Mouse (Mus musculus) heart, embryonic 16.5 days (tissue): Measurements from ENCODE around the gene Olfr66. TPM values are rescaled to one million over a fixed set of nuclear protein-coding genes. Genes with fewer than 3 reads are reported as not detected.

ENCODE experiments used
- ATAC-seq: fragments of 200-750 bp; cut with Nextera tagmentation; replicated peaks from 2 replicates; pipeline ENCODE4 v1.8.0; 2017; ENCODE audit warnings: moderate number of reproducible peaks; ENCODE audit not compliant: insufficient read depth, low FRiP score; ENCODE audit errors: extremely low read depth
- H3K27ac ChIP-seq: fragments of 300-500 bp; sonication (generic); 2 replicates; pipeline ENCODE4 v1.5.1; 2014; ENCODE audit warnings: mild to moderate bottlenecking, low read length, control low read depth, moderate library complexity
- H3K27me3 ChIP-seq: fragments of 300-500 bp; sonication (generic); 2 replicates; pipeline ENCODE4 v1.6.1; 2014; ENCODE audit warnings: low read length, mixed read lengths; ENCODE audit not compliant: control insufficient read depth, insufficient read depth
- H3K36me3 ChIP-seq: fragments of 300-500 bp; sonication (generic); 2 replicates; pipeline ENCODE4 v1.6.1; 2014; ENCODE audit not compliant: control insufficient read depth, insufficient read depth
- H3K4me1 ChIP-seq: fragments of 300-500 bp; sonication (generic); 2 replicates; pipeline ENCODE4 v1.6.1; 2014; ENCODE audit warnings: low read length, mixed read lengths; ENCODE audit not compliant: control insufficient read depth, insufficient read depth
- H3K4me2 ChIP-seq: fragments of 300-500 bp; sonication (generic); 2 replicates; pipeline ENCODE4 v1.6.1; 2014; ENCODE audit warnings: low read depth, mild to moderate bottlenecking, control low read depth, low read length
- H3K4me3 ChIP-seq: fragments of 300-500 bp; sonication (generic); 2 replicates; pipeline ENCODE4 v1.5.1; 2014; ENCODE audit warnings: mild to moderate bottlenecking, control low read depth, low read length
- H3K9ac ChIP-seq: fragments of 300-500 bp; sonication (generic); 2 replicates; pipeline ENCODE4 v1.6.1; 2014; ENCODE audit warnings: low read length, control low read depth
- H3K9me3 ChIP-seq: fragments of 300-500 bp; sonication (generic); replicated peaks from 2 replicates; pipeline ENCODE4 v1.6.1; 2016; ENCODE audit warnings: low read length; ENCODE audit not compliant: control insufficient read depth
- WGBS: fragments of 180-500 bp; shearing (Covaris S2); extraction: QIAGEN DNeasy Blood & Tissue Kit; methylation state at CpG from one replicate; pipeline ENCODE4 v1.1.7; 2014; 5-methylcytosine and 5-hydroxymethylcytosine counted together
- polyA plus RNA-seq: library from polyadenylated mRNA; unstranded; fragments of >200 nt; fragmentation: Nextera tagmentation; extraction: Ambion mirVana; gene quantifications from 2 replicates; pipeline ENCODE4 v1.2.1, GENCODE M21; 2015

The Olfr66 gene
- polyA plus RNA-seq, 1 experiment from 2014 or later = not detected

GRCm38 (mm10) chr7:103874451-103874850, 11.6 kb downstream of the Olfr66 start:
- no peak overlapping the region for H3K27ac ChIP-seq
- H3K4me2 ChIP-seq = no peak overlapping the region
- H3K27me3 ChIP-seq = no peaks in the 10 kb centered on the region
- WGBS = 38% methylated on average over 5 of the region's 5 CpGs
- ATAC-seq = no peak
- H3K4me1 ChIP-seq = no peaks in the 10 kb centered on the region
- H3K9ac ChIP-seq = no peak overlapping the region
- H3K4me3 ChIP-seq = no peak overlapping the region
- no peaks in the 10 kb centered on the region for H3K9me3 ChIP-seq
- no peaks in the 10 kb centered on the region for H3K36me3 ChIP-seq

GRCm38 (mm10) chr7:103873064-103873463, 13.0 kb downstream of the Olfr66 start:
- Histone ChIP-seq H3K4me2 (no peak overlapping the region), H3K4me1 (no peaks in the 10 kb centered on the region), H3K9ac (no peak overlapping the region), H3K27me3 (no peaks in the 10 kb centered on the region), H3K27ac (no peak overlapping the region), H3K9me3 (no peaks in the 10 kb centered on the region), H3K36me3 (no peaks in the 10 kb centered on the region), H3K4me3 (no peak overlapping the region)
- WGBS = 0% methylated on average over 1 of the region's 1 CpGs
- no peak for ATAC-seq

GRCm38 (mm10) chr7:103870667-103871066, 15.4 kb downstream of the Olfr66 start:
- H3K27ac ChIP-seq = no peak overlapping the region

GRCm38 (mm10) chr7:103865716-103866115, 20.3 kb downstream of the Olfr66 start:
- H3K27ac ChIP-seq = no peak overlapping the region
- ATAC-seq = no peak
- no peak overlapping the region for H3K9ac ChIP-seq
- no peaks in the 10 kb centered on the region for H3K4me1 ChIP-seq
- no peaks in the 10 kb centered on the region for H3K36me3 ChIP-seq
- H3K27me3 ChIP-seq = no peaks in the 10 kb centered on the region
- H3K4me2 ChIP-seq = no peak overlapping the region
- no peaks in the 10 kb centered on the region for H3K9me3 ChIP-seq
- H3K4me3 ChIP-seq = no peak overlapping the region

More at GRCm38 (mm10) chr7:103870667-103871066, 15.4 kb downstream of the Olfr66 start:
- no peaks in the 10 kb centered on the region for H3K36me3 ChIP-seq
- no peaks in the 10 kb centered on the region for H3K9me3 ChIP-seq
- H3K4me3 ChIP-seq = no peak overlapping the region
- no peak overlapping the region for H3K9ac ChIP-seq
- ATAC-seq = 0 out of 2 replicates have a peak, but pooled peaks have one; percentile 18
- no peaks in the 10 kb centered on the region for H3K4me1 ChIP-seq
- no peak overlapping the region for H3K4me2 ChIP-seq
- no peaks in the 10 kb centered on the region for H3K27me3 ChIP-seq

- no peak overlapping the region for H3K4me2 ChIP-seq
- WGBS = 68% methylated on average over 3 of the region's 3 CpGs
- no peak overlapping the region for H3K4me3 ChIP-seq
- no peaks in the 10 kb centered on the region for H3K9me3 ChIP-seq
- no peak overlapping the region for H3K27ac ChIP-seq
- ATAC-seq = no peak
- H3K27me3 ChIP-seq = no peaks in the 10 kb centered on the region
- H3K4me1 ChIP-seq = no peaks in the 10 kb centered on the region
- H3K9ac ChIP-seq = no peak overlapping the region
- H3K36me3 ChIP-seq = no peaks in the 10 kb centered on the region
Observed at GRCm38 (mm10) chr7:103861531-103861930, 24.5 kb downstream of the Olfr66 start.

GRCm38 (mm10) chr7:103860855-103861254, 25.2 kb downstream of the Olfr66 start:
- Histone ChIP-seq H3K4me2 (no peak overlapping the region), H3K9me3 (no peaks in the 10 kb centered on the region), H3K4me1 (no peaks in the 10 kb centered on the region), H3K4me3 (no peak overlapping the region), H3K27me3 (no peaks in the 10 kb centered on the region), H3K27ac (no peak overlapping the region), H3K9ac (no peak overlapping the region), H3K36me3 (no peaks in the 10 kb centered on the region)
- peak; percentile 49; the same call in 1 of the 2 replicates for ATAC-seq
- WGBS = 48% methylated on average over 1 of the region's 1 CpGs

- no peak for ATAC-seq
- H3K4me1 ChIP-seq = no peaks in the 10 kb centered on the region
- H3K27ac ChIP-seq = no peak overlapping the region
- no peak overlapping the region for H3K9ac ChIP-seq
- H3K27me3 ChIP-seq = no peaks in the 10 kb centered on the region
- no peaks in the 10 kb centered on the region for H3K36me3 ChIP-seq
- no peaks in the 10 kb centered on the region for H3K9me3 ChIP-seq
- H3K4me3 ChIP-seq = no peak overlapping the region
- 10% methylated on average over 2 of the region's 2 CpGs for WGBS
- H3K4me2 ChIP-seq = no peak overlapping the region
Observed at GRCm38 (mm10) chr7:103859076-103859475, 27.0 kb downstream of the Olfr66 start.

GRCm38 (mm10) chr7:103854669-103855068, 31.4 kb downstream of the Olfr66 start:
- H3K27me3 ChIP-seq = no peaks in the 10 kb centered on the region
- no peak overlapping the region for H3K4me3 ChIP-seq
- ATAC-seq = no peak
- no peak overlapping the region for H3K9ac ChIP-seq
- no peak overlapping the region for H3K4me2 ChIP-seq
- no peak overlapping the region for H3K27ac ChIP-seq
- H3K36me3 ChIP-seq = no peaks in the 10 kb centered on the region
- no peaks in the 10 kb centered on the region for H3K9me3 ChIP-seq
- no peaks in the 10 kb centered on the region for H3K4me1 ChIP-seq
- 63% methylated on average over 1 of the region's 1 CpGs for WGBS

GRCm38 (mm10) chr7:103853090-103853489, 33.0 kb downstream of the Olfr66 start, which contains the start of gene Hbb-y:
Gene Hbb-y (minus strand): TSS chr7:103853216.
- no peaks in the 10 kb centered on the region for H3K36me3 ChIP-seq
- no peak within 1 kb of the TSS for H3K4me3 ChIP-seq
- H3K4me2 ChIP-seq = no peak within 1 kb of the TSS
- H3K9ac ChIP-seq = no peak within 1 kb of the TSS
- no peaks in the 10 kb centered on the region for H3K9me3 ChIP-seq
- ATAC-seq = no peak
- 54% methylated on average over 2 of the region's 2 CpGs for WGBS
- no peaks in the 10 kb centered on the region for H3K4me1 ChIP-seq
- no peak within 1 kb of the TSS for H3K27ac ChIP-seq
- H3K27me3 ChIP-seq = no peaks in the 10 kb centered on the region
